13 mouse cellular contexts compared by ENCODE assay signal in the genomic region with DNA sequence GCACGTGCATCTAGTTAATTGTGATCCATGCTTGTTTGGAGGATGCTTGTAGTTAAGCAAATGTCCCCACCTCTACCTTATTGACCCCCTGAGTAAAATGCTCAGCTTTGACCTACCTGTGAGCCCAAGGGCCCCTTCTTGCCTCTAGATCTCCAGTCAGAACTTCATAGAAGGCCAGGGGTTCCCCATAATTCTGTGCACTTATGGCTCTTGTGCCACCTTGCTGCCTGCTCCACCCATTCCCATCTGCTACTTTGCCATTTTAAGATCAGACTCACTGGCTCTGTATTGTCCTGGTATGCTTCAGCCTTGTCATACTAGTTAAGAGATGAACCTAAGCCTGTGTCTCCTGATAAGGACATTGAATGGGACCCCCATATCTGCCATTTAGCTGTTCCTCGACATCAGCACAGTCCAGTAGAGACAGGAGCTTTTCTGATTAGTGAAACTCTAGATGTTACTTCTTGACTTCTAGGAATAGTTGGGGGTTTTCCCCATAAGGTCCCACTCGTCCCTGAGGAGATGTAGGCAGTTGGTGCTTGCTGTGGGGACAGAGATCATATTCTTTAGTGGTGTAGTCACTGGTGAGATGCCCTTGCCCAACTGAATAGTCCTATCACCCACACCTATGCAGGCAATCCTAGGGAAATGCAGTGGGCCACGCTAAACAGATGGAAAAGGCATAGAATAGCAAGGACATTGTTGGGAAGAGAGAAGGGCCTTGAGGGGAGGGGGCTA.
"Had no signal": no experiment of that assay in that cellular context is flagged by ENCODE, and none has a peak within 500 bp of the region (broad histone marks: within the 10 kb centered on the region; RNA-seq: fewer than 3 reads in every experiment).

No protein-coding gene starts in this region.

- DNase-seq: kidney, adult 9 months; kidney, postnatal 10 days; kidney, postnatal 4 days; lung, adult 2 months; lung, postnatal 36 days; thymus, postnatal 4 days had no signal

- H3K4me3 ChIP-seq: left cerebral cortex, adult 2 months; limb, embryonic 15.5 days; midbrain, embryonic 15.5 days; neural tube, embryonic 12.5 days had no signal

- H3K36me3 ChIP-seq: limb, embryonic 15.5 days; midbrain, embryonic 15.5 days; neural tube, embryonic 12.5 days had no signal

- H3K4me1 ChIP-seq: neural tube, embryonic 12.5 days had no signal

- H3K4me2 ChIP-seq: limb, embryonic 15.5 days; midbrain, embryonic 15.5 days; neural tube, embryonic 12.5 days had no signal

- H3K27me3 ChIP-seq: limb, embryonic 15.5 days; midbrain, embryonic 15.5 days; neural tube, embryonic 12.5 days had no signal

- H3K9me3 ChIP-seq: limb, embryonic 15.5 days; midbrain, embryonic 15.5 days; neural tube, embryonic 12.5 days had no signal

- H3K27ac ChIP-seq: left cerebral cortex, adult 2 months; limb, embryonic 15.5 days; midbrain, embryonic 15.5 days; neural tube, embryonic 12.5 days; stomach, postnatal 0 days had no signal

- H3K9ac ChIP-seq: limb, embryonic 15.5 days; midbrain, embryonic 15.5 days; neural tube, embryonic 12.5 days had no signal

- ATAC-seq: intestine, postnatal 0 days; lung, postnatal 0 days; midbrain, embryonic 15.5 days had no signal
